Comparison of ENCODE assay signal across 15 mouse cellular contexts in the genomic region with DNA sequence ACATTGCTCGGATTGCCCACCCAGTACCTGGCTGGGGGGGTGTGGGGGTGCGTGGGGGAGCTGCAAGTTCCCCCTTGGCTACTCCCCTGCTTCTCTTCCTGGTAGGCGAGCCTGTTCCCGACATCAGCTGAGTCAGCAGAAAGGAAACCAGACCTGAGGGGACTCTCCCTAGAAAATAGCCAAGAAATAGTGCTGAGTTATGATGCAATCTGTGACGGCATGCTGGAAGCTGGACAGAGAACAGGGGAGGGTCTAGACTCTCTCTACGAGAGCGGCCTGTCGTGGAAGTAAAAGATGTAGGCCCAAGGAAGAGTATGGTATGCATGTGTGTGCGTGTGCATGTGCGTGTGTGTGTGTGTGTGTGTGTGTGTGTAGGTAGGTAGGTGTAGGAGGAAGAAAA. TPM values are rescaled to one million over a fixed set of nuclear protein-coding genes. Genes with fewer than 3 reads are reported as not detected.
A peak's percentile ranks its signal among the peaks of the same experiment; 100 is the strongest.
DNase-seq lines count a peak whose midpoint lies in the region; ATAC-seq and TF ChIP-seq lines count a peak whose summit lies in the region.
"Had no signal": no experiment of that assay in that cellular context is flagged by ENCODE, and none has a peak within 500 bp of the region (broad histone marks: within the 10 kb centered on the region; RNA-seq: fewer than 3 reads in every experiment).

No protein-coding gene starts in this region.

- H3ac ChIP-seq in C2C12 (ENCODE audit: control insufficient read depth, insufficient read length, low read depth) = no peak overlapping the region

- H3K9me3 ChIP-seq in intestine, embryonic 16.5 days (ENCODE audit: control insufficient read depth, low read length) = no peaks in the 10 kb centered on the region
- H3K9me3 ChIP-seq in intestine, embryonic 15.5 days = no peaks in the 10 kb centered on the region
- H3K9me3 ChIP-seq: neural tube, embryonic 13.5 days had no signal

- 0 out of 2 replicates have a peak, but pooled peaks cover under 1% of the 10 kb centered on the region for H3K27me3 ChIP-seq in intestine, embryonic 16.5 days (replicated peaks; ENCODE audit: control insufficient read depth, insufficient read depth, low read length)
- H3K27me3 ChIP-seq in intestine, embryonic 15.5 days (replicated peaks) = peaks cover 2% of the 10 kb centered on the region
- no peaks in the 10 kb centered on the region for H3K27me3 ChIP-seq in C2C12 (ENCODE audit: control insufficient read depth, insufficient read depth, insufficient read length)

- no peak overlapping the region for H3K4me2 ChIP-seq in intestine, embryonic 16.5 days (ENCODE audit: low read depth, low read length)
- H3K4me2 ChIP-seq in intestine, embryonic 15.5 days (replicated peaks) = no peak overlapping the region
- H3K4me2 ChIP-seq: heart, embryonic 11.5 days; neural tube, embryonic 13.5 days had no signal

- no peaks in the 10 kb centered on the region for H3K79me3 ChIP-seq in C2C12 (ENCODE audit: low read depth)

- no peaks in the 10 kb centered on the region for H3K36me3 ChIP-seq in intestine, embryonic 16.5 days (ENCODE audit: control insufficient read depth, insufficient read depth, low read length)
- no peaks in the 10 kb centered on the region for H3K36me3 ChIP-seq in intestine, embryonic 15.5 days
- no peaks in the 10 kb centered on the region for H3K36me3 ChIP-seq in C2C12 (ENCODE audit: control insufficient read depth, insufficient read depth)
- H3K36me3 ChIP-seq: neural tube, embryonic 13.5 days had no signal

- WGBS in intestine, embryonic 16.5 days = 52% methylated on average over 10 of the region's 10 CpGs
- 51% methylated on average over 10 of the region's 10 CpGs for WGBS in intestine, embryonic 15.5 days

- no peaks in the 10 kb centered on the region for H3K79me2 ChIP-seq in C2C12 (ENCODE audit: control insufficient read depth, insufficient read depth)

- H3K4me1 ChIP-seq in intestine, embryonic 16.5 days (ENCODE audit: control insufficient read depth, insufficient read depth, low read length) = no peaks in the 10 kb centered on the region
- no peaks in the 10 kb centered on the region for H3K4me1 ChIP-seq in intestine, embryonic 15.5 days (replicated peaks)
- H3K4me1 ChIP-seq: neural tube, embryonic 13.5 days had no signal

- H3K9ac ChIP-seq in intestine, embryonic 16.5 days (ENCODE audit: low read depth, low read length) = no peak overlapping the region
- H3K9ac ChIP-seq in intestine, embryonic 15.5 days = no peak overlapping the region
- H3K9ac ChIP-seq: neural tube, embryonic 13.5 days had no signal

- no peak for TF ChIP-seq CTCF in C2C12 (IDR thresholded peaks at IDR 0.05; ENCODE audit: control insufficient read depth, insufficient read depth, insufficient read length)

- peak; percentile 55; the same call in 1 of the 2 replicates for ATAC-seq in intestine, embryonic 16.5 days
- ATAC-seq in intestine, embryonic 15.5 days = no peak
- ATAC-seq in megakaryocyte progenitor cell, adult 5-6 weeks (replicated peaks; ENCODE audit: poor library complexity) = peak; percentile 68
- ATAC-seq: CD4-positive, CD25-positive, alpha-beta regulatory T cell, adult 4 months; midbrain, embryonic 16.5 days had no signal

- peak; percentile 85 for DNase-seq in NIH3T3 (ENCODE audit: low read depth)
- no peak for DNase-seq in right cerebral cortex, postnatal 25 days
- DNase-seq in kidney, postnatal 14 days = no peak
- DNase-seq: cerebellum, adult 2 months; gastrocnemius, postnatal 14 days had no signal

- H3K27ac ChIP-seq in intestine, embryonic 16.5 days (ENCODE audit: low read length) = no peak overlapping the region
- no peak overlapping the region for H3K27ac ChIP-seq in intestine, embryonic 15.5 days
- H3K27ac ChIP-seq: kidney, postnatal 0 days; neural tube, embryonic 13.5 days had no signal

- H3K4me3 ChIP-seq in intestine, embryonic 16.5 days (ENCODE audit: low read length) = no peak overlapping the region
- no peak overlapping the region for H3K4me3 ChIP-seq in intestine, embryonic 15.5 days (replicated peaks)
- H3K4me3 ChIP-seq in C2C12 (ENCODE audit: insufficient read depth, poor library complexity, severe bottlenecking) = no peak overlapping the region
- H3K4me3 ChIP-seq: neural tube, embryonic 13.5 days had no signal

TF ChIP-seq in C2C12, 6 proteins besides CTCF, POLR2A, EP300 and RAD21:
- TF ChIP-seq USF1 (IDR thresholded peaks at IDR 0.05; ENCODE audit: low read depth) = no peak
- TF ChIP-seq CEBPB (IDR thresholded peaks at IDR 0.05; ENCODE audit: low read depth) = peak; percentile 39

RNA-seq across cellular contexts. Expression of a gene that starts 5.9 kb away (rescaled TPM):
- 0.95 and 1.1 TPM in 2 replicates for polyA plus RNA-seq in intestine, embryonic 16.5 days (2015; fragmentation: Nextera tagmentation; extraction: Ambion mirVana)
- polyA plus RNA-seq in intestine, embryonic 15.5 days (2015; fragmentation: Nextera tagmentation; extraction: Ambion mirVana) = 0.97 and 1.1 TPM in 2 replicates
- polyA plus RNA-seq in C2C12 (2012; fragmentation: generic; extraction: Trizol) = 10.5 TPM
- 1.1 and 1.7 TPM in 2 replicates for total RNA-seq in megakaryocyte progenitor cell, adult 5-6 weeks (2015)
- total RNA-seq in megakaryocyte progenitor cell, adult 5-6 weeks (2017) = 3.3 and 3.5 TPM in 2 replicates

RNA-seq across cellular contexts. Expression of a gene that starts 20.5 kb away (rescaled TPM):
- polyA plus RNA-seq in intestine, embryonic 16.5 days (2015; fragmentation: Nextera tagmentation; extraction: Ambion mirVana) = 15.6 and 17.6 TPM in 2 replicates
- polyA plus RNA-seq in intestine, embryonic 15.5 days (2015; fragmentation: Nextera tagmentation; extraction: Ambion mirVana) = 23.3 and 23.7 TPM in 2 replicates
- 140 TPM for polyA plus RNA-seq in C2C12 (2012; fragmentation: generic; extraction: Trizol)
- total RNA-seq in megakaryocyte progenitor cell, adult 5-6 weeks (2015) = 22.1 and 25.0 TPM in 2 replicates
- total RNA-seq in megakaryocyte progenitor cell, adult 5-6 weeks (2017) = 88.0 and 121 TPM in 2 replicates

RNA-seq across cellular contexts. Expression of a gene that starts 24.8 kb away (rescaled TPM):
- polyA plus RNA-seq in intestine, embryonic 16.5 days (2015; fragmentation: Nextera tagmentation; extraction: Ambion mirVana) = 0.66 and 0.70 TPM in 2 replicates
- 0.67 and 0.92 TPM in 2 replicates for polyA plus RNA-seq in intestine, embryonic 15.5 days (2015; fragmentation: Nextera tagmentation; extraction: Ambion mirVana)
- polyA plus RNA-seq in C2C12 (2012; fragmentation: generic; extraction: Trizol) = 0.48 TPM
- not detected in 2 replicates for total RNA-seq in megakaryocyte progenitor cell, adult 5-6 weeks (2015)
- total RNA-seq in megakaryocyte progenitor cell, adult 5-6 weeks (2017) = not detected in 2 replicates
- total RNA-seq: gastrocnemius, postnatal 14 days; liver, adult 2 months had no signal
- polyA plus RNA-seq: CD4-positive, CD25-positive, alpha-beta regulatory T cell, adult 4 months; liver, adult 2 months had no signal

RNA-seq across cellular contexts. Expression of a gene that starts 44.8 kb away (rescaled TPM):
- 96.8 and 108 TPM in 2 replicates for polyA plus RNA-seq in intestine, embryonic 16.5 days (2015; fragmentation: Nextera tagmentation; extraction: Ambion mirVana)
- polyA plus RNA-seq in intestine, embryonic 15.5 days (2015; fragmentation: Nextera tagmentation; extraction: Ambion mirVana) = 68.0 and 117 TPM in 2 replicates
- polyA plus RNA-seq in C2C12 (2012; fragmentation: generic; extraction: Trizol) = 103 TPM
- total RNA-seq in megakaryocyte progenitor cell, adult 5-6 weeks (2015) = 45.2 and 50.0 TPM in 2 replicates
- 35.5 and 62.3 TPM in 2 replicates for total RNA-seq in megakaryocyte progenitor cell, adult 5-6 weeks (2017)

RNA-seq across cellular contexts. Expression of a gene that starts 52.5 kb away (rescaled TPM):
- polyA plus RNA-seq in intestine, embryonic 16.5 days (2015; fragmentation: Nextera tagmentation; extraction: Ambion mirVana) = 20.3 and 22.8 TPM in 2 replicates
- 24.9 and 26.7 TPM in 2 replicates for polyA plus RNA-seq in intestine, embryonic 15.5 days (2015; fragmentation: Nextera tagmentation; extraction: Ambion mirVana)
- 112 TPM for polyA plus RNA-seq in C2C12 (2012; fragmentation: generic; extraction: Trizol)
- total RNA-seq in megakaryocyte progenitor cell, adult 5-6 weeks (2015) = not detected in 2 replicates
- not detected in 2 replicates for total RNA-seq in megakaryocyte progenitor cell, adult 5-6 weeks (2017)
- polyA plus RNA-seq: CD4-positive, CD25-positive, alpha-beta regulatory T cell, adult 4 months had no signal
